Mouse (Mus musculus) forebrain, embryonic 15.5 days (tissue): Measurements from ENCODE around the gene Insrr. TPM values are rescaled to one million over a fixed set of nuclear protein-coding genes. Genes with fewer than 3 reads are reported as not detected.
"Not testable (repeated sequence)": the region's sequence is repeated elsewhere in the genome, so short reads cannot be mapped to it uniquely, and the experiment has no call there.

Experiments used
- ATAC-seq: fragments of 200-750 bp; cut with Nextera tagmentation; replicated peaks from 2 replicates; pipeline ENCODE4 v1.8.0; 2017; ENCODE audit warnings: mild to moderate bottlenecking, moderate TSS enrichment, moderate library complexity
- H3K27ac ChIP-seq: fragments of 300-500 bp; sonication (generic); replicated peaks from 2 replicates; pipeline ENCODE4 v1.5.1; 2015; ENCODE audit warnings: mild to moderate bottlenecking, inconsistent platforms
- H3K27me3 ChIP-seq: fragments of 300-500 bp; sonication (generic); 2 replicates; pipeline ENCODE4 v1.6.1; 2015; ENCODE audit warnings: inconsistent platforms
- H3K36me3 ChIP-seq: fragments of 300-500 bp; sonication (generic); 2 replicates; pipeline ENCODE4 v1.6.1; 2015; ENCODE audit warnings: mild to moderate bottlenecking, inconsistent platforms
- H3K4me1 ChIP-seq: fragments of 300-500 bp; sonication (generic); 2 replicates; pipeline ENCODE4 v1.6.1; 2015; ENCODE audit warnings: inconsistent platforms
- H3K4me2 ChIP-seq: fragments of 300-500 bp; sonication (generic); replicated peaks from 2 replicates; pipeline ENCODE4 v1.6.1; 2015; ENCODE audit warnings: mild to moderate bottlenecking, inconsistent platforms
- H3K4me3 ChIP-seq: fragments of 300-500 bp; sonication (generic); 2 replicates; pipeline ENCODE4 v1.5.1; 2015; ENCODE audit warnings: mild to moderate bottlenecking, inconsistent platforms
- H3K9ac ChIP-seq: fragments of 300-500 bp; sonication (generic); replicated peaks from 2 replicates; pipeline ENCODE4 v1.6.1; 2015; ENCODE audit warnings: mild to moderate bottlenecking, inconsistent platforms
- H3K9me3 ChIP-seq: fragments of 300-500 bp; sonication (generic); 2 replicates; pipeline ENCODE4 v1.6.1; 2016; ENCODE audit warnings: inconsistent platforms
- WGBS: fragments of 180-500 bp; shearing (Covaris S2); methylation state at CpG from one replicate; pipeline ENCODE4 v1.1.7; 2015; ENCODE audit warnings: mixed read lengths; 5-methylcytosine and 5-hydroxymethylcytosine counted together
- polyA plus RNA-seq: library from polyadenylated mRNA; unstranded; fragments of >200 nt; fragmentation: Nextera tagmentation; extraction: Ambion mirVana; gene quantifications from 2 replicates; pipeline ENCODE4 v1.2.1, GENCODE M21; 2015

The Insrr gene
- polyA plus RNA-seq, 1 experiment from 2014 or later: 0.41 TPM

- Histone ChIP-seq H3K4me2 (no peak overlapping the region), H3K27me3 (no peaks in the 10 kb centered on the region), H3K4me3 (no peak overlapping the region), H3K9ac (no peak overlapping the region), H3K4me1 (no peaks in the 10 kb centered on the region), H3K36me3 (no peaks in the 10 kb centered on the region), H3K9me3 (no peaks in the 10 kb centered on the region), H3K27ac (no peak overlapping the region)
- 76% methylated on average over 4 of the region's 4 CpGs for WGBS
- no peak for ATAC-seq
These were observed 49.4 kb downstream of the Insrr start for GRCm38 (mm10) chr3:87846186-87846585.

GRCm38 (mm10) chr3:87846650-87847110 lies 49.9 kb downstream of the Insrr start, which contains the start of gene Sh2d2a:
Gene Sh2d2a (plus strand): TSS chr3:87846755.
- no peaks in the 10 kb centered on the region for H3K4me1 ChIP-seq
- no peak for ATAC-seq
- no peaks in the 10 kb centered on the region for H3K27me3 ChIP-seq
- no peak within 1 kb of the TSS for H3K27ac ChIP-seq
- H3K36me3 ChIP-seq: no peaks in the 10 kb centered on the region
- no peak within 1 kb of the TSS for H3K9ac ChIP-seq
- WGBS: 78% methylated on average over 7 of the region's 7 CpGs
- no peak within 1 kb of the TSS for H3K4me3 ChIP-seq
- H3K4me2 ChIP-seq: no peak within 1 kb of the TSS
- no peaks in the 10 kb centered on the region for H3K9me3 ChIP-seq

GRCm38 (mm10) chr3:87847680-87848079 lies 50.9 kb downstream of the Insrr start:
- H3K4me1 ChIP-seq: no peaks in the 10 kb centered on the region
- 81% methylated on average over 5 of the region's 5 CpGs for WGBS
- H3K4me2 ChIP-seq: no peak overlapping the region
- no peaks in the 10 kb centered on the region for H3K9me3 ChIP-seq
- no peak for ATAC-seq
- H3K4me3 ChIP-seq: no peak overlapping the region
- H3K27ac ChIP-seq: no peak overlapping the region
- H3K27me3 ChIP-seq: no peaks in the 10 kb centered on the region
- no peaks in the 10 kb centered on the region for H3K36me3 ChIP-seq
- no peak overlapping the region for H3K9ac ChIP-seq

GRCm38 (mm10) chr3:87849117-87849516 lies 52.4 kb downstream of the Insrr start:
- ATAC-seq: no peak

GRCm38 (mm10) chr3:87854795-87855568 lies 58.2 kb downstream of the Insrr start:
- ATAC-seq: no peak
- H3K9me3 ChIP-seq: no peaks in the 10 kb centered on the region
- peaks cover 29% of the 10 kb centered on the region for H3K36me3 ChIP-seq
- H3K9ac ChIP-seq: no peak overlapping the region
- WGBS: 68% methylated on average over 7 of the region's 7 CpGs
- H3K4me1 ChIP-seq: no peaks in the 10 kb centered on the region
- no peak overlapping the region for H3K4me2 ChIP-seq
- H3K27ac ChIP-seq: no peak overlapping the region
- H3K4me3 ChIP-seq: no peak overlapping the region
- no peaks in the 10 kb centered on the region for H3K27me3 ChIP-seq

More at GRCm38 (mm10) chr3:87849117-87849516, 52.4 kb downstream of the Insrr start:
- H3K27ac ChIP-seq: no peak overlapping the region
- WGBS: 90% methylated on average over 14 of the region's 14 CpGs
- no peaks in the 10 kb centered on the region for H3K27me3 ChIP-seq
- no peak overlapping the region for H3K9ac ChIP-seq
- no peak overlapping the region for H3K4me2 ChIP-seq
- H3K36me3 ChIP-seq: no peaks in the 10 kb centered on the region
- no peak overlapping the region for H3K4me3 ChIP-seq
- no peaks in the 10 kb centered on the region for H3K4me1 ChIP-seq
- no peaks in the 10 kb centered on the region for H3K9me3 ChIP-seq

GRCm38 (mm10) chr3:87855936-87856335 lies 59.2 kb downstream of the Insrr start:
- H3K36me3 ChIP-seq: peaks cover 30% of the 10 kb centered on the region
- WGBS: 87% methylated on average over 8 of the region's 8 CpGs
- H3K4me3 ChIP-seq: no peak overlapping the region
- no peak for ATAC-seq
- no peak overlapping the region for H3K9ac ChIP-seq
- H3K4me1 ChIP-seq: no peaks in the 10 kb centered on the region
- no peaks in the 10 kb centered on the region for H3K27me3 ChIP-seq
- no peak overlapping the region for H3K27ac ChIP-seq
- no peak overlapping the region for H3K4me2 ChIP-seq
- H3K9me3 ChIP-seq: no peaks in the 10 kb centered on the region

- WGBS: 95% methylated on average over 8 of the region's 8 CpGs
- Histone ChIP-seq H3K9ac (no peak overlapping the region), H3K36me3 (peaks cover 46% of the 10 kb centered on the region), H3K27ac (no peak overlapping the region), H3K27me3 (no peaks in the 10 kb centered on the region), H3K4me2 (no peak overlapping the region), H3K9me3 (no peaks in the 10 kb centered on the region), H3K4me1 (no peaks in the 10 kb centered on the region), H3K4me3 (no peak overlapping the region)
- no peak for ATAC-seq
These were observed 60.9 kb downstream of the Insrr start for GRCm38 (mm10) chr3:87857666-87858065.

GRCm38 (mm10) chr3:87859813-87860212 lies 63.1 kb downstream of the Insrr start:
- Histone ChIP-seq H3K4me3 (no peak overlapping the region), H3K27me3 (no peaks in the 10 kb centered on the region), H3K9me3 (no peaks in the 10 kb centered on the region), H3K27ac (no peak overlapping the region), H3K36me3 (peaks cover 57% of the 10 kb centered on the region), H3K9ac (no peak overlapping the region), H3K4me2 (no peak overlapping the region), H3K4me1 (no peaks in the 10 kb centered on the region)
- ATAC-seq: 0 out of 2 replicates have a peak, but pooled peaks have one; percentile 32
- 23% methylated on average over 3 of the region's 3 CpGs for WGBS

GRCm38 (mm10) chr3:87864111-87864510 lies 67.4 kb downstream of the Insrr start:
- H3K9me3 ChIP-seq, H3K4me1 ChIP-seq, H3K27me3 ChIP-seq, H3K4me2 ChIP-seq, H3K27ac ChIP-seq, ATAC-seq, H3K9ac ChIP-seq, H3K4me3 ChIP-seq: not testable (repeated sequence)
- WGBS: 91% methylated on average over 4 of the region's 4 CpGs
- peaks cover 75% of the 10 kb centered on the region for H3K36me3 ChIP-seq

Other genes with a start within 250 kb of the Insrr start
- 22.7 and 23.6 TPM in 2 replicates for gene Arhgef11, start 179.4 kb upstream of the Insrr start, polyA plus RNA-seq
- 0.61 and 1.2 TPM in 2 replicates for gene Lrrc71, start 48.3 kb upstream of the Insrr start, polyA plus RNA-seq
- gene Ntrk1, start 1.8 kb upstream of the Insrr start, polyA plus RNA-seq: 1.0 and 1.3 TPM in 2 replicates
- gene Pear1, start 27.4 kb downstream of the Insrr start, polyA plus RNA-seq: 4.7 and 7.2 TPM in 2 replicates
- gene Sh2d2a, start 49.8 kb downstream of the Insrr start, polyA plus RNA-seq: not detected in 2 replicates
- 16.5 and 17.3 TPM in 2 replicates for gene Prcc, start 88.7 kb downstream of the Insrr start, polyA plus RNA-seq
- 226 and 235 TPM in 2 replicates for gene Hdgf, start 109.4 kb downstream of the Insrr start, polyA plus RNA-seq
- 62.7 and 68.2 TPM in 2 replicates for gene Mrpl24, start 122.6 kb downstream of the Insrr start, polyA plus RNA-seq
- gene Isg20l2, start 133.4 kb downstream of the Insrr start, polyA plus RNA-seq: 49.7 and 50.0 TPM in 2 replicates
- gene Rrnad1, start 133.8 kb downstream of the Insrr start, polyA plus RNA-seq: 20.1 and 20.2 TPM in 2 replicates
- 14.9 and 18.4 TPM in 2 replicates for gene Crabp2, start 151.7 kb downstream of the Insrr start, polyA plus RNA-seq
- 50.0 and 56.7 TPM in 2 replicates for gene Nes, start 174.1 kb downstream of the Insrr start, polyA plus RNA-seq
- 26.6 and 27.2 TPM in 2 replicates for gene Bcan, start 203.3 kb downstream of the Insrr start, polyA plus RNA-seq
- gene Hapln2, start 230.6 kb downstream of the Insrr start, polyA plus RNA-seq: 0.43 and 0.89 TPM in 2 replicates
- gene Gpatch4, start 246.2 kb downstream of the Insrr start, polyA plus RNA-seq: 29.7 and 31.1 TPM in 2 replicates